Mouse (Mus musculus): ENCODE data around the gene Trp53i11. TPM values are rescaled to one million over a fixed set of nuclear protein-coding genes. Genes with fewer than 3 reads are reported as not detected.

Trp53i11 gene
- total and polyA plus RNA-seq, 2 experiments from 2014 or later, result 17.4 to 77.2 TPM

- Histone ChIP-seq H3K9me3 (replicated peaks; ENCODE audit: control insufficient read depth, low read length) (no peaks in the 10 kb centered on the region), H3K9ac (replicated peaks; ENCODE audit: low read depth, low read length) (no peak overlapping the region)
- peak; percentile 65 for ATAC-seq (ENCODE audit: insufficient read depth, low read depth)
Observed at GRCm38 (mm10) chr2:93199531-93199974, 12.2 kb downstream of the Trp53i11 start.

DNA sequence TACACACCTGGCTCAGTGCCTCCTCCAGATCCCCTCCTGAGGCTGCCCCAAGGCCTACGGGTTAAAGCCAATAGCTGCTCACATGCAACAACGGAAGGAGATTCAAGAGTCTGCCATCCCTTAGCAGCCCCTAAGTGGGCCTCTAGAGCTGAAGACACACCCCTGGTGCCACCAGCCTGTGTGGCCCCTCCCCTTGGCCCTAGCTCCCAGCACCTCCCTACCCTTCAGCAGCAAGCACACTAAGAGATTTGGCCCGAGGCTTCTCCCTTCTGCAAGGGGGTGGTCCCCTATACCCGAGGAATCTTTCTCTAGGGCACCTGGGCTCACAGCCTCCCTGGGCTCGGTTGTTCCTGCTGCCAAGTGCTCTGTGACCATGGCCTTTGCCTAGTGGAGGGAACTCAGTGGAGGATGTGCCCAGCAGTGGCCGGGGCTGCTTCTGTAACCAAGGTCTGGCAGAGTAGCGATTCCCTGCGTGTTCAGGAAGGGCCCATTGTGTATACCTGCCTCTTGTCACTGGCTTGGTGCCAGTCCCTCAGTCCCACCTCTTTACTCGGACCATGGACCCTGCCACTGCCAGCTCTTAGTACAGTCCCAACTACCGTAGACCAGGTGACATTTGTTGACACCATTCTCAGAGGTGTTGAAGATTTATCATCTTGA is 13.5 kb downstream of the Trp53i11 start:
- H3K4me3 ChIP-seq (ENCODE audit: low read depth, low read length), result no peak overlapping the region
- no peak overlapping the region for H3K27ac ChIP-seq (ENCODE audit: low read depth)
- 0 out of 2 replicates have a peak, but pooled peaks cover 4% of the 10 kb centered on the region for H3K27me3 ChIP-seq (ENCODE audit: control insufficient read depth, insufficient read depth, low read length)
- H3K4me2 ChIP-seq (ENCODE audit: low read depth, low read length), result no peak overlapping the region
- H3K9me3 ChIP-seq (replicated peaks; ENCODE audit: control insufficient read depth, low read length), result no peaks in the 10 kb centered on the region
- no peak for ATAC-seq (ENCODE audit: insufficient read depth, low read depth)
- no peaks in the 10 kb centered on the region for H3K4me1 ChIP-seq (ENCODE audit: control insufficient read depth, insufficient read depth)
- no peak overlapping the region for H3K9ac ChIP-seq (replicated peaks; ENCODE audit: low read depth, low read length)
- H3K36me3 ChIP-seq (replicated peaks; ENCODE audit: control insufficient read depth, insufficient read depth, low read length), result peaks cover 22% of the 10 kb centered on the region; the same call in 1 of the 2 replicates
- no peak for DNase-seq (ENCODE audit: low spot score)
- TF ChIP-seq CTCF (IDR thresholded peaks at IDR 0.05; ENCODE audit: low read depth), result no peak
- no peak for TF ChIP-seq EP300 (IDR thresholded peaks at IDR 0.05; ENCODE audit: low read depth)
- WGBS, result 57% methylated on average over 10 of the region's 10 CpGs

More at GRCm38 (mm10) chr2:93199531-93199974, 12.2 kb downstream of the Trp53i11 start:
- WGBS, result 27% methylated on average over 13 of the region's 13 CpGs
- Histone ChIP-seq H3K36me3 (replicated peaks; ENCODE audit: control insufficient read depth, insufficient read depth, low read length) (peaks cover 12% of the 10 kb centered on the region; the same call in 1 of the 2 replicates), H3K27ac (ENCODE audit: low read depth) (no peak overlapping the region), H3K4me2 (ENCODE audit: low read depth, low read length) (no peak overlapping the region), H3K4me3 (ENCODE audit: low read depth, low read length) (no peak overlapping the region), H3K27me3 (ENCODE audit: control insufficient read depth, insufficient read depth, low read length) (0 out of 2 replicates have a peak, but pooled peaks cover 4% of the 10 kb centered on the region), H3K4me1 (ENCODE audit: control insufficient read depth, insufficient read depth) (no peaks in the 10 kb centered on the region)
- DNase-seq (ENCODE audit: low spot score), result peak; percentile 57
- TF ChIP-seq EP300 (IDR thresholded peaks at IDR 0.05; ENCODE audit: low read depth) (0 out of 2 replicates have a peak, but pooled peaks have one; percentile 53), CTCF (IDR thresholded peaks at IDR 0.05; ENCODE audit: low read depth) (peak; percentile 92)

DNA sequence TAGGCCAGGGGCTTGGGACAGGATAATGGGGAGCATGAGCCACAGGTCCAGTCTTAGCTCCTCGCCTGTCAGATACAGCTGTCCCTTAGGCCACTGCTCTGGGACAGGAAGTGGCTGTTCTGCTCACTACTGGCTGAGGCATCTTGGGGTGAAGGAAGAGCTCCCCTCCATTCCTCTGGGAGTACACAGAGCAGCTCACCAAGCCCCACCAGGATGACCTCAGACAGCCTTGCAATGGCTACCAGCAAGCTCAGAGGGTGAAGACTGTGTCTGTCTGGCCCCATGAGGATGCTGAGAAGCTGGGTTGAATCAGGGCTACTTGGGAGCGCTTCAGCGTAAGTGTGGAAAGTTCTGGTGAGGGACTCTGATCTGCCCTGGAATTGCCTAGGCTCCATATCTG is 14.6 kb downstream of the Trp53i11 start:
- DNase-seq (ENCODE audit: low spot score) (no peak), ATAC-seq (ENCODE audit: insufficient read depth, low read depth) (no peak)
- Histone ChIP-seq H3K9me3 (replicated peaks; ENCODE audit: control insufficient read depth, low read length) (no peaks in the 10 kb centered on the region), H3K4me3 (ENCODE audit: low read depth, low read length) (no peak overlapping the region), H3K27me3 (ENCODE audit: control insufficient read depth, insufficient read depth, low read length) (no peaks in the 10 kb centered on the region), H3K36me3 (replicated peaks; ENCODE audit: control insufficient read depth, insufficient read depth, low read length) (peaks cover 25% of the 10 kb centered on the region; the same call in 1 of the 2 replicates), H3K4me2 (ENCODE audit: low read depth, low read length) (no peak overlapping the region), H3K27ac (ENCODE audit: low read depth) (no peak overlapping the region), H3K9ac (replicated peaks; ENCODE audit: low read depth, low read length) (no peak overlapping the region), H3K4me1 (ENCODE audit: control insufficient read depth, insufficient read depth) (no peaks in the 10 kb centered on the region)
- TF ChIP-seq CTCF (IDR thresholded peaks at IDR 0.05; ENCODE audit: low read depth), result no peak
- TF ChIP-seq EP300 (IDR thresholded peaks at IDR 0.05; ENCODE audit: low read depth), result no peak
- WGBS, result 87% methylated on average over 3 of the region's 3 CpGs

- TF ChIP-seq CTCF (IDR thresholded peaks at IDR 0.05; ENCODE audit: low read depth) (no peak), EP300 (IDR thresholded peaks at IDR 0.05; ENCODE audit: low read depth) (no peak)
- Histone ChIP-seq H3K9ac (replicated peaks; ENCODE audit: low read depth, low read length) (no peak overlapping the region), H3K9me3 (replicated peaks; ENCODE audit: control insufficient read depth, low read length) (no peaks in the 10 kb centered on the region), H3K36me3 (replicated peaks; ENCODE audit: control insufficient read depth, insufficient read depth, low read length) (peaks cover 29% of the 10 kb centered on the region), H3K4me2 (ENCODE audit: low read depth, low read length) (no peak overlapping the region), H3K27ac (ENCODE audit: low read depth) (no peak overlapping the region), H3K4me1 (ENCODE audit: control insufficient read depth, insufficient read depth) (no peaks in the 10 kb centered on the region), H3K27me3 (ENCODE audit: control insufficient read depth, insufficient read depth, low read length) (no peaks in the 10 kb centered on the region), H3K4me3 (ENCODE audit: low read depth, low read length) (no peak overlapping the region)
- no peak for ATAC-seq (ENCODE audit: insufficient read depth, low read depth)
- DNase-seq (ENCODE audit: low spot score), result no peak
- WGBS, result 36% methylated on average over 1 of the region's 1 CpGs
Observed at GRCm38 (mm10) chr2:93202782-93203181, 15.4 kb downstream of the Trp53i11 start.

DNA sequence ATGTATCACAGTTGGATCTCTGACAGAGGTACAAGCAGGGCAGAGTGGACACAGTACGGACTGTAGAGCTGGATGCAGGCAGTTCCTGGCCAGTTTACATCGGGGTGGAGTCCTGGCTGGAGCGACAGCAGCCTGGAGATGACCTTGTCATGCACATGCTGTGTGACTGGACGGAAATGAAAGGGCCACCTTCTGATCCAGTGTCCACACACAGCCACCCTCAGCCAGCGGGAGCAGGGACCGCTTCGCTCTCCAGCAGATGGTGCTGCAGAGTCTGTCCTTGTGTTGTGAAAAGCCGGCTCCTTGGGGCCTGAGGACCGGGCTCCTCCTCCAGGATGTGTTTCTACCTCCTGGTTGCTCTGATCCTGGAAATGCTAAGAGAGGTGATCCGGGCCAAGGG is 16.3 kb downstream of the Trp53i11 start:
- TF ChIP-seq CTCF (IDR thresholded peaks at IDR 0.05; ENCODE audit: low read depth), result peak; percentile 67
- TF ChIP-seq EP300 (IDR thresholded peaks at IDR 0.05; ENCODE audit: low read depth), result no peak
- ATAC-seq (ENCODE audit: insufficient read depth, low read depth), result peak; percentile 17; the same call in 1 of the 2 replicates

More for the DNA sequence above, 16.3 kb downstream of the Trp53i11 start:
- Histone ChIP-seq H3K4me1 (ENCODE audit: control insufficient read depth, insufficient read depth) (no peaks in the 10 kb centered on the region), H3K36me3 (replicated peaks; ENCODE audit: control insufficient read depth, insufficient read depth, low read length) (peaks cover 38% of the 10 kb centered on the region), H3K4me2 (ENCODE audit: low read depth, low read length) (no peak overlapping the region), H3K4me3 (ENCODE audit: low read depth, low read length) (no peak overlapping the region), H3K9me3 (replicated peaks; ENCODE audit: control insufficient read depth, low read length) (no peaks in the 10 kb centered on the region), H3K27ac (ENCODE audit: low read depth) (no peak overlapping the region), H3K27me3 (ENCODE audit: control insufficient read depth, insufficient read depth, low read length) (no peaks in the 10 kb centered on the region), H3K9ac (replicated peaks; ENCODE audit: low read depth, low read length) (no peak overlapping the region)
- DNase-seq (ENCODE audit: low spot score), result peak; percentile 47
- 25% methylated on average over 10 of the region's 10 CpGs for WGBS

Data from heart, postnatal 0 days (tissue).